Mouse (Mus musculus): Measurements from ENCODE around the gene Kcnj9. TPM values are rescaled to one million over a fixed set of nuclear protein-coding genes. Genes with fewer than 3 reads are reported as not detected.

Kcnj9 gene
- polyA plus RNA-seq, 1 experiment from 2014 or later = not detected

DNA sequence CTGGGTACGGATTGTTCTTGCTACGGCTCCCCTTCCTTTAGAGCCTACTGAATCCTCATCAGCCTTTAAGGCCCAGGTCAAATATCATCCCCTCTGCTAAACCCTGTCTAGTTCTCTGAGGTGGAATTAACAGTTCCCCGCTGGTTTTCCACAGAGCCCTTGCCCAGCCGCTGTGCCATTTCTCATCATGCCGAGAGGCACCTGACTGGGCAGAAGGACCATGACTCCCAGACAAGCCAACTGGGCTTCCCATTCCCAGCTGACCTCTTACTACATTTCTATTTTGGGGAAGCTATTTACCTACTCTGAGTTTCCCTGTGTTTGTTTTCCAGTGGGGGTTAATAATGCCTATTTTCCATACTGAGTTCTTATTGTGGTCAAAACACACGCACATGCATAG, 46.0 kb downstream of the Kcnj9 start:
- no peak overlapping the region for H3K4me3 ChIP-seq (ENCODE audit: low read length)

DNA sequence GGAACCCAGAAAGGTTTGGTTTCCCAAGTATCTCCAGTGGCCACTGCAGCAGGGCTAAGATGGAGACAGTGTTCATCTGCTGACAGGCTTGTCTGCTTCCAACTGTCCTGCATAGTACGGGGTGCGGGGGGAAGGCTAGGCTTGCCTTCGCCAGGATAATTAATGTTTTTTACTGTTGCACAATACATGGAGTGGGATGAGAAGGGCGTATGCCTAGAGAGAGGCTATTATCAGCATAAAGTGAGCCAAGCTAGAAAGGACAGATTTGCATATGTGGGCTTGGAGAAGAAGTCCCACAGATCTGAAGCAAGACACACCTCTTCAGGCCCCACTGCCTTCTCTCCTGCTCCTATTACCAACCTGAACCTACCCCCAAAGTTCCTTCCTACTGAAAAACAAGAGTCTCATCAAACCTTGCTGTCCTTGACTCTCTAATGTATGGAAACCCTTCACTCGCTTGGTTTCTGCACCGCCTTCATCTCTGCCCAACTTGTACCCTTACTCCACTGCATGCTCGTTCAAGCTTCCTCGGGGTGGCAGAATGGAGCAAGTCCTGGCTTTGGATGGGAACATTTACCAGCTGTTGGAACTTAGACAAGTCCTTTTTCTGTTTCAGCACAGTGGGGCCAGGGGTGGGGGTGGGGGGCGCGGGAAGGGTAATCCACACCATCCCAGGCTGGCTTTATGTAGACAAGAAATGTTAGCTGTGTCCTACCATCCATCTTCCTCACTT, 47.4 kb downstream of the Kcnj9 start:
- Histone ChIP-seq H3K4me3 (ENCODE audit: low read length) (no peak overlapping the region), H3K9ac (replicated peaks; ENCODE audit: low read length) (no peak overlapping the region), H3K9me3 (ENCODE audit: low read length) (no peaks in the 10 kb centered on the region), H3K36me3 (ENCODE audit: insufficient read depth, low read length) (no peaks in the 10 kb centered on the region), H3K4me1 (ENCODE audit: insufficient read depth, low read length) (no peaks in the 10 kb centered on the region), H3K27ac (ENCODE audit: low read length) (no peak overlapping the region), H3K27me3 (ENCODE audit: insufficient read depth, low read length) (no peaks in the 10 kb centered on the region), H3K4me2 (replicated peaks; ENCODE audit: low read depth, low read length) (no peak overlapping the region)
- WGBS = 62% methylated on average over 10 of the region's 10 CpGs
- 0 out of 2 replicates have a peak, but pooled peaks have one; percentile 28 for ATAC-seq (ENCODE audit: low FRiP score, low TSS enrichment)

More for the DNA sequence above, 46.0 kb downstream of the Kcnj9 start:
- Histone ChIP-seq H3K27me3 (ENCODE audit: insufficient read depth, low read length) (no peaks in the 10 kb centered on the region), H3K4me2 (replicated peaks; ENCODE audit: low read depth, low read length) (no peak overlapping the region), H3K9ac (replicated peaks; ENCODE audit: low read length) (no peak overlapping the region), H3K9me3 (ENCODE audit: low read length) (no peaks in the 10 kb centered on the region), H3K36me3 (ENCODE audit: insufficient read depth, low read length) (no peaks in the 10 kb centered on the region), H3K4me1 (ENCODE audit: insufficient read depth, low read length) (no peaks in the 10 kb centered on the region), H3K27ac (ENCODE audit: low read length) (no peak overlapping the region)
- no peak for ATAC-seq (ENCODE audit: low FRiP score, low TSS enrichment)
- 90% methylated on average over 6 of the region's 6 CpGs for WGBS

DNA sequence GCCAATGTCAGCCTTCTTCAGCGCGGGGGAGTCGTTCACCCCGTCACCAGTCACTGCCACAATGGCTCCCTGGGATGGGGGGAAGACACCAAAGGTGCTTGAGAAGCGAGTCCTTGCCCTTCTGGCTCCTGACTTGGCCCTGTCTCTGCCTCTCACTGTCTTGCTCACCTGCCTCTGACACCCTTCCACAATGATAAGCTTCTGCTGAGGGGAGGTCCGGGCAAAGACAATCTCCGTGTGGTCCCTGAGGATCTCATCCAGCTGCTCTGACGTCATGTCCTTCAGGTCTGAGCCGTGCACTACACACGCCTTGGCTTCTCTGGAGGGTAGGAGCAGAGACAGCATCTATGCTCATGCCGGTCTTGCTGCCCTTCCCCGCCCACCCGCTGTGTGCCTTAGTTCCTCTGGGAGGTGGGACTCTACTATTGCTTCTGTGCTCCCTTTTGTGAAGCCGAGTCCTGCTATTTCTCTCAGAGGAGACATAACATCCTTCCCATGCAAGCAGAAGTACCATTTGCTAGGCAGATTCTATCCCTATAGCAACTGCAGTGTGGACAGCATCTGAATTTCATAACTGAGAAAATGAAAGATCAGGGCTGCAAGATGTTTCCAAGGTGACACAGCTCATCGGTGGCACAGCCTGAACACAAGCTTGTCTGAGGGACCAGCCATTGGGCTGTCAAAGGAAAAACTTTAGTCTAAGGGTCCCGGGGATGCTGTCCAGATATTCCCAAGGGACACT, 49.2 kb downstream of the Kcnj9 start:
- Histone ChIP-seq H3K9ac (replicated peaks; ENCODE audit: low read length) (no peak overlapping the region), H3K27ac (ENCODE audit: low read length) (no peak overlapping the region), H3K4me3 (ENCODE audit: low read length) (no peak overlapping the region), H3K36me3 (ENCODE audit: insufficient read depth, low read length) (no peaks in the 10 kb centered on the region), H3K9me3 (ENCODE audit: low read length) (no peaks in the 10 kb centered on the region), H3K4me2 (replicated peaks; ENCODE audit: low read depth, low read length) (no peak overlapping the region), H3K27me3 (ENCODE audit: insufficient read depth, low read length) (no peaks in the 10 kb centered on the region), H3K4me1 (ENCODE audit: insufficient read depth, low read length) (no peaks in the 10 kb centered on the region)
- ATAC-seq (ENCODE audit: low FRiP score, low TSS enrichment) = no peak
- 78% methylated on average over 16 of the region's 16 CpGs for WGBS

DNA sequence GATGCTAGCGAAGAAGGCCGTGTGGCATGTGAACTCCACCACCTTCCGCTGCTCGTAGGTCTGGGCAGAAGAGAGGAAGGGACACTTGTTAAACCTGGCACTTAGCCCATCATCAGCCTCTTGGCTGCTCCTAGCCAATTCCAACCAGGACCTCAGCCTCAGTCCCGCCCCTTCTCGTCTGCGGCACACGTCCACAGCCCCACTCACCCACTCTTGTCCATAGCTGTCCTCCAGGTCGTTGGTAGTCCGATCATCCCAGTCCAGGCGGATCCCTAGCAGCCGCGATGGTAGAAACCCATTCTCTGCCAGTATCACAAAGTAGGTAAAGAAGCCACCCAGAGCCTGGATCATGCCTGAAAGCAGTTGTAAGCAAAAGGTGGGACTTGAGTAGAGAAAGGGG, 50.8 kb downstream of the Kcnj9 start:
- Histone ChIP-seq H3K27me3 (ENCODE audit: insufficient read depth, low read length) (no peaks in the 10 kb centered on the region), H3K4me2 (replicated peaks; ENCODE audit: low read depth, low read length) (no peak overlapping the region), H3K9ac (replicated peaks; ENCODE audit: low read length) (no peak overlapping the region), H3K4me3 (ENCODE audit: low read length) (no peak overlapping the region), H3K9me3 (ENCODE audit: low read length) (no peaks in the 10 kb centered on the region), H3K36me3 (ENCODE audit: insufficient read depth, low read length) (no peaks in the 10 kb centered on the region), H3K27ac (ENCODE audit: low read length) (no peak overlapping the region), H3K4me1 (ENCODE audit: insufficient read depth, low read length) (peaks cover 2% of the 10 kb centered on the region; the same call in 1 of the 2 replicates)
- ATAC-seq (ENCODE audit: low FRiP score, low TSS enrichment) = no peak
- 91% methylated on average over 13 of the region's 13 CpGs for WGBS

DNA sequence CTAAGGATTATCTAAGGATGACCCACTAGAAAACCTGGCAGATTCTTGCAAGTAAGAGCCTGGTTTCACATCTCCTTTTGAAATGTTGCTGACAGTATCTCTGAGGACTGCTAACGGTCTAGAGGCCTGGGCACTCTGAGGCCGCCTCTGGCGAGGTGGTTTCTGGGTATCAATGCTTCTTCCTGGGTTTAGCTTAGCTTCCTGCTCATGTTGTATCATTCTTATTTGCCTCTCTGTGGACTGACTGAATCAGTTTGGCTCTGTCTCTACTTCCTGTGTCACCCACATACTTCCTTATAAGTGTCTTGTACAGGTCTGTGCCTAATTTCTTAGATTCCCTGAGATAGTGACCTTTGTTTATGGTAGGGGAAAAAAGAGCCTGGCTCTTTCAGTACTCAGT, 51.9 kb downstream of the Kcnj9 start:
- no peaks in the 10 kb centered on the region for H3K9me3 ChIP-seq (ENCODE audit: low read length)
- no peaks in the 10 kb centered on the region for H3K36me3 ChIP-seq (ENCODE audit: insufficient read depth, low read length)
- H3K4me1 ChIP-seq (ENCODE audit: insufficient read depth, low read length) = peaks cover 2% of the 10 kb centered on the region; the same call in 1 of the 2 replicates
- no peak overlapping the region for H3K4me2 ChIP-seq (replicated peaks; ENCODE audit: low read depth, low read length)
- ATAC-seq (ENCODE audit: low FRiP score, low TSS enrichment) = no peak
- no peak overlapping the region for H3K9ac ChIP-seq (replicated peaks; ENCODE audit: low read length)
- no peaks in the 10 kb centered on the region for H3K27me3 ChIP-seq (ENCODE audit: insufficient read depth, low read length)
- no peak overlapping the region for H3K4me3 ChIP-seq (ENCODE audit: low read length)
- 76% methylated on average over 3 of the region's 3 CpGs for WGBS
- H3K27ac ChIP-seq (ENCODE audit: low read length) = no peak overlapping the region

DNA sequence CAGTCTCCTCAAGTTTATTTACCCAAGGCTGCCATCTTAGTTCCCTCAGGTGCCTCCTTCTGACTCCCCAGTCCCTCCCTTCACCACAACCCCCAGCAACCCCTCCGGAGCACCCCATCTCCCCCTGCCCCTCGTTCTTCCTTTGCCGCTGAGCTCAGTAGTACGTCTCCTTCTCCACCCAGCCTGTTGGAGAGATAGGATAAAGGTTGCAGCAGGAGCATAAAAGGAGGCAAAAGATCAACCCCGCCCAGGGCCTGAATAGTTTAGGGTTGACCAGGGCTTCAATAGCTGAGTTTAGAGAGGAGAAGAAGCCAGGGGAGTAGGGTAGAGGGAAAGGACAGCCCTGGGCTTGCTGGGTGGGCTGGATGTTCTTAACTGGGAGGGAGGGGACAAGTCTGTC, 54.6 kb downstream of the Kcnj9 start:
- Histone ChIP-seq H3K9ac (replicated peaks; ENCODE audit: low read length) (no peak overlapping the region), H3K4me1 (ENCODE audit: insufficient read depth, low read length) (peaks cover 2% of the 10 kb centered on the region; the same call in 1 of the 2 replicates), H3K27ac (ENCODE audit: low read length) (no peak overlapping the region), H3K36me3 (ENCODE audit: insufficient read depth, low read length) (no peaks in the 10 kb centered on the region), H3K9me3 (ENCODE audit: low read length) (no peaks in the 10 kb centered on the region), H3K4me2 (replicated peaks; ENCODE audit: low read depth, low read length) (no peak overlapping the region), H3K4me3 (ENCODE audit: low read length) (no peak overlapping the region), H3K27me3 (ENCODE audit: insufficient read depth, low read length) (no peaks in the 10 kb centered on the region)
- 79% methylated on average over 5 of the region's 5 CpGs for WGBS
- ATAC-seq (ENCODE audit: low FRiP score, low TSS enrichment) = no peak

DNA sequence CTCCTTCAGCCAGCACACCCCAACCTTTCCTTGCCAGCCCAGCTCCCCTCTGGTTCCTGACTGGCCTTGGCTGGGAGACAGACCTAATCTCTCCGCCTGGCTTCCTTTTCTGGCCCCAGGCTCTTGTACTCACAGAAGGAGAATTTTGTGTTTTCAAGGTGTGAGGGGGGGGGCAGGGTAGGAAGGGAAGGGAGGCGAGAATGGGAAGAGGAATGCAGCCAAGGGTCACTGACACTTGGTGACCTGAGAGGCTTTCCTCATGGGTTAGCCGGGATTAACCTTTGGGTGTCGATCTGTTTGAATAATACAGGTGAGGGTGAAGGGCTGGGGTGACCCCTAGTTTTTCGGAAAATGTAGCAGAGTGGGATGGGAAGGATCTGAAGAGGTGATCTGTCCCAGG, 55.0 kb downstream of the Kcnj9 start:
- H3K36me3 ChIP-seq (ENCODE audit: insufficient read depth, low read length) = no peaks in the 10 kb centered on the region
- H3K4me3 ChIP-seq (ENCODE audit: low read length) = no peak overlapping the region
- no peaks in the 10 kb centered on the region for H3K9me3 ChIP-seq (ENCODE audit: low read length)
- no peaks in the 10 kb centered on the region for H3K27me3 ChIP-seq (ENCODE audit: insufficient read depth, low read length)
- H3K9ac ChIP-seq (replicated peaks; ENCODE audit: low read length) = no peak overlapping the region
- ATAC-seq (ENCODE audit: low FRiP score, low TSS enrichment) = no peak
- 50% methylated on average over 5 of the region's 5 CpGs for WGBS
- H3K4me2 ChIP-seq (replicated peaks; ENCODE audit: low read depth, low read length) = no peak overlapping the region
- no peak overlapping the region for H3K27ac ChIP-seq (ENCODE audit: low read length)
- H3K4me1 ChIP-seq (ENCODE audit: insufficient read depth, low read length) = peaks cover 2% of the 10 kb centered on the region; the same call in 1 of the 2 replicates

DNA sequence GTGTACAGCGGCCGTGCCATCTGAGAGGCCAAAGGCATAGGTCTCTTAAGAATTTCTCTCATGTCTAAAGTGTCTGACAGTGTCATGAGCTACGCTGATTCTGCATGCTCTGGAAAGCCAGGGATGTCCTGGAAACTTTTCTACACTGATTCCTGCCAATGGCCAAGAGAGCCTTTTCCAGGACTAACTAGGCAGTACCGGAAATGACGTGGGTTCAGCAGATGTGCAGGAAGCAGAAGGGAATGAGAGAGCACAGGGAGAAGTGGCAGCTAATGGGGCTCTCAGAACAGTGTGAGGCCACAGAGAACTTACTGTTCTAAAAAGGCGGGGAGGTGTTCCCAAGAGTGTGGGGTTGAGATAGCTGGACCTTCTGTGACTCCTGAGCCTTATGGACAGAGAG, 55.7 kb downstream of the Kcnj9 start:
- Histone ChIP-seq H3K27me3 (ENCODE audit: insufficient read depth, low read length) (no peaks in the 10 kb centered on the region), H3K4me3 (ENCODE audit: low read length) (no peak overlapping the region), H3K9me3 (ENCODE audit: low read length) (no peaks in the 10 kb centered on the region), H3K4me2 (replicated peaks; ENCODE audit: low read depth, low read length) (no peak overlapping the region), H3K36me3 (ENCODE audit: insufficient read depth, low read length) (no peaks in the 10 kb centered on the region), H3K4me1 (ENCODE audit: insufficient read depth, low read length) (peaks cover 2% of the 10 kb centered on the region; the same call in 1 of the 2 replicates), H3K27ac (ENCODE audit: low read length) (no peak overlapping the region), H3K9ac (replicated peaks; ENCODE audit: low read length) (no peak overlapping the region)
- WGBS = 83% methylated on average over 6 of the region's 6 CpGs
- no peak for ATAC-seq (ENCODE audit: low FRiP score, low TSS enrichment)

DNA sequence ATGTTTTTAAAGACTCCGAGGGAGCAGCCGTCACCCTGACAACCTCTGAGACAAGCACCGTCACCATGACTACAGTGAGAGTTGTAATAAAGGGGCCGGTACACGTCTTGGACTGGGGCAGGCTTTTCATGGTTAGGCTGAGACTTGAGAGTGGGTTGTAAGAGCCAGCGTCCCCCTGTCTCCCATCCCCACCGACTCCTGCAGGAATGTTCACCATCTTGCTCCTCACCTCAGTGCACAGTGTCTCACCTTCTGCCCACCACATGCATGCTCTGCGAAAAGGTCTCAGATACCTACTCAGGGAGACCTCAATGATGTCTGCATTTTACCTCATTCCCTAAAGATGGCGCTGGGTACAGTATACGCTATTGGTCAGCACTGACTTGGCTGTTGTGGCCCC, 57.4 kb downstream of the Kcnj9 start:
- no peaks in the 10 kb centered on the region for H3K36me3 ChIP-seq (ENCODE audit: insufficient read depth, low read length)
- H3K4me2 ChIP-seq (replicated peaks; ENCODE audit: low read depth, low read length) = no peak overlapping the region
- no peak overlapping the region for H3K4me3 ChIP-seq (ENCODE audit: low read length)
- H3K4me1 ChIP-seq (ENCODE audit: insufficient read depth, low read length) = peaks cover 2% of the 10 kb centered on the region; the same call in 1 of the 2 replicates
- no peaks in the 10 kb centered on the region for H3K9me3 ChIP-seq (ENCODE audit: low read length)
- H3K27ac ChIP-seq (ENCODE audit: low read length) = no peak overlapping the region
- no peak for ATAC-seq (ENCODE audit: low FRiP score, low TSS enrichment)
- no peaks in the 10 kb centered on the region for H3K27me3 ChIP-seq (ENCODE audit: insufficient read depth, low read length)
- no peak overlapping the region for H3K9ac ChIP-seq (replicated peaks; ENCODE audit: low read length)
- 64% methylated on average over 10 of the region's 10 CpGs for WGBS

DNA sequence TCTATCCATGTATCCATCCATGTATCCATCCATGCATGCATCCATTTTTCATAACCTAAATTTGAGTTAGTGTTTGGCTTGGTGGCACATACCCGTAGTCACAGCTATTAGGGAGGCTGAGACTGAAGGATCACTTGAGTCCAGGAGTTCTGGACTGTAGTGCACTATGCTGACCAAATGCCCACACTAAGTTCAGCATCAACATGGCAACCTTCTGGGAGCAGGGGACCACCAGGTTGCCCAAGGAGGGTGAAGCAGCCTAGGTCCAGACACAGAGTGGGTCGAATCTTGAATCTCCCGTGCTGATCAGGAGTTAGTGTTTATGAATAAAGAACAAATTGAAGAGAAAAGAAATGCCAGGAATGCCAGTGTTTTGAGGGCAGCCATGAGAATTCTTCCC, 57.9 kb downstream of the Kcnj9 start:
- no peaks in the 10 kb centered on the region for H3K9me3 ChIP-seq (ENCODE audit: low read length)
- WGBS = 87% methylated on average over 3 of the region's 3 CpGs
- H3K4me2 ChIP-seq (replicated peaks; ENCODE audit: low read depth, low read length) = no peak overlapping the region
- no peaks in the 10 kb centered on the region for H3K27me3 ChIP-seq (ENCODE audit: insufficient read depth, low read length)
- H3K4me1 ChIP-seq (ENCODE audit: insufficient read depth, low read length) = peaks cover 2% of the 10 kb centered on the region; the same call in 1 of the 2 replicates
- ATAC-seq (ENCODE audit: low FRiP score, low TSS enrichment) = no peak
- no peak overlapping the region for H3K4me3 ChIP-seq (ENCODE audit: low read length)
- no peak overlapping the region for H3K27ac ChIP-seq (ENCODE audit: low read length)
- no peaks in the 10 kb centered on the region for H3K36me3 ChIP-seq (ENCODE audit: insufficient read depth, low read length)
- no peak overlapping the region for H3K9ac ChIP-seq (replicated peaks; ENCODE audit: low read length)

Measured in kidney, embryonic 16.5 days (tissue).